Mouse (Mus musculus): ENCODE measurements at regions not wholly inside any gene's neighbourhood (a gene's known extent, or its start where the extent isn't known, plus 50 kb on each side); places are given as distances from the start of the nearest gene placed in this dataset.

GRCm38 (mm10) chr13:116795041-116795440, 230.3 kb downstream of the Parp8 start:
- intact Hi-C loops (cut with DNase I): no loop called here
- DNase-seq: no peak

GRCm38 (mm10) chr13:116781616-116782015, 243.7 kb downstream of the Parp8 start:
- DNase-seq: no peak
- intact Hi-C loops (cut with DNase I): no loop called here

GRCm38 (mm10) chr13:116765491-116765890, 259.8 kb downstream of the Parp8 start:
- DNase-seq: no peak

GRCm38 (mm10) chr13:116759912-116760311, 265.4 kb downstream of the Parp8 start:
- DNase-seq: no peak
- intact Hi-C loops (cut with DNase I): no loop called here

More at GRCm38 (mm10) chr13:116765491-116765890, 259.8 kb downstream of the Parp8 start:
- intact Hi-C loops (cut with DNase I): no loop called here

- intact Hi-C loops (cut with DNase I): no loop called here
- no peak for DNase-seq
Observed at GRCm38 (mm10) chr13:116740825-116741224, 284.5 kb downstream of the Parp8 start.

GRCm38 (mm10) chr13:116723361-116724153, 301.8 kb downstream of the Parp8 start:
- no peak for DNase-seq
- intact Hi-C loops (cut with DNase I): no loop called here

- intact Hi-C loops (cut with DNase I): loop anchor here (2.0 to 10.0 kb wide), 4 partner anchors 1038 to 1880 kb away; no protein-coding TSS in a partner anchor
- peak; percentile 65 to 71 for DNase-seq
Observed at GRCm38 (mm10) chr13:116714809-116715208, 310.5 kb downstream of the Parp8 start.

GRCm38 (mm10) chr13:116711866-116712593, 313.3 kb downstream of the Parp8 start:
- intact Hi-C loops (cut with DNase I): loop anchor here (1.0 to 10.0 kb wide), 4 partner anchors 1035 to 1877 kb away; no protein-coding TSS in a partner anchor
- DNase-seq: peak; percentile 62 to 79

GRCm38 (mm10) chr13:116711148-116711865, 314.0 kb downstream of the Parp8 start:
- intact Hi-C loops (cut with DNase I): loop anchor here (5.0 to 10.0 kb wide), 2 partner anchors 1034 to 1877 kb away; no protein-coding TSS in a partner anchor
- no peak for DNase-seq

GRCm38 (mm10) chr13:116709671-116710070, 315.7 kb downstream of the Parp8 start:
- intact Hi-C loops (cut with DNase I): loop anchor here (5.0 to 10.0 kb wide), 3 partner anchors 397 to 1875 kb away; no protein-coding TSS in a partner anchor
- no peak for DNase-seq

GRCm38 (mm10) chr13:116708846-116709245, 316.5 kb downstream of the Parp8 start:
- no peak for DNase-seq
- intact Hi-C loops (cut with DNase I): loop anchor here (5.0 kb wide), 1 partner anchor 397 kb away; no protein-coding TSS in a partner anchor

GRCm38 (mm10) chr13:116708456-116708780, 316.9 kb downstream of the Parp8 start:
- intact Hi-C loops (cut with DNase I): loop anchor here (5.0 kb wide), 1 partner anchor 396 kb away; no protein-coding TSS in a partner anchor
- DNase-seq: no peak

- intact Hi-C loops (cut with DNase I): loop anchor here (5.0 kb wide), 1 partner anchor 396 kb away; no protein-coding TSS in a partner anchor
- peak in 1 of 2 experiments; percentile 11 for DNase-seq
Observed at GRCm38 (mm10) chr13:116707621-116708455, 317.5 kb downstream of the Parp8 start.

GRCm38 (mm10) chr13:116706401-116707330, 318.7 kb downstream of the Parp8 start:
- intact Hi-C loops (cut with DNase I): loop anchor here (5.0 kb wide), 1 partner anchor 394 kb away; no protein-coding TSS in a partner anchor
- no peak for DNase-seq

- peak in 1 of 2 experiments; percentile 17 for DNase-seq
- intact Hi-C loops (cut with DNase I): loop anchor here (5.0 kb wide), 1 partner anchor 393 kb away; no protein-coding TSS in a partner anchor
Observed at GRCm38 (mm10) chr13:116705611-116706386, 319.5 kb downstream of the Parp8 start.

- intact Hi-C loops (cut with DNase I): no loop called here
Observed at GRCm38 (mm10) chr13:116688714-116689113, 336.6 kb downstream of the Parp8 start.

More at GRCm38 (mm10) chr13:116688714-116689113, 336.6 kb downstream of the Parp8 start:
- no peak for DNase-seq

Measured in heart, postnatal 10 days (tissue).